In the genomic region with DNA sequence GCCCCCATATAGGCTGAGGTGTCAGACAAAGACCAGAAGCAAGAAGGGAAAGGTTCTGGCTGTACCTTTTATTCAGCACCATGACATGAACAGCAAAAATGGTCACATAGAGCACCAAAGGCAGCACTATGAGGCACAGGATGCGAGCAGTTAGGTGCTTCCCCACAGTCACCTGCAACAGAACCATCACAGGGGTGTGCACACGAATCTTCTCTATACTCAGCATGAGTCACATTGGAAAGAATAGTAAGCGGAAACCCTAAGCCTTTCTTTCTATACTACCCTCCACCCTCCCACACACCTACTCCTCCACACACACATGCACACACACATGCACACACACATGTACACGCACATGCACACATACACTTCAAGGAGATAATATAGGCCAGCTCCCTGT, we compare ENCODE assay signal across 27 mouse cellular contexts. TPM values are rescaled to one million over a fixed set of nuclear protein-coding genes. Genes with fewer than 3 reads are reported as not detected.
"Had no signal": no experiment of that assay in that cellular context is flagged by ENCODE, and none has a peak within 500 bp of the region (broad histone marks: within the 10 kb centered on the region; RNA-seq: fewer than 3 reads in every experiment).

No protein-coding gene starts in this region.

- H3K27me3 ChIP-seq: heart, embryonic 12.5 days; hindbrain, embryonic 12.5 days; intestine, embryonic 15.5 days; limb, embryonic 13.5 days; limb, embryonic 15.5 days; liver, embryonic 12.5 days had no signal

- H3K4me1 ChIP-seq: hindbrain, embryonic 10.5 days; hindbrain, embryonic 12.5 days; intestine, embryonic 15.5 days; limb, embryonic 13.5 days; limb, embryonic 15.5 days had no signal

- H3K27ac ChIP-seq: gastrocnemius, adult 2 months; heart, embryonic 10.5 days; hindbrain, embryonic 10.5 days; hindbrain, embryonic 12.5 days; hindbrain, embryonic 14.5 days; intestine, embryonic 15.5 days; limb, embryonic 13.5 days; limb, embryonic 15.5 days; liver, embryonic 12.5 days; liver, embryonic 14.5 days had no signal

- DNase-seq: gastrocnemius, adult 2 months; gastrocnemius, postnatal 10 days; gastrocnemius, postnatal 25 days; heart, adult 18-20 months; heart, postnatal 10 days; heart, postnatal 4 days; kidney, adult 18-20 months; kidney, adult 8-10 months; kidney, postnatal 10 days; kidney, postnatal 36 days; layer of hippocampus, adult 9-11 months; layer of hippocampus, postnatal 36 days; left cerebral cortex, postnatal 4 days had no signal

- H3K4me2 ChIP-seq: heart, embryonic 12.5 days; hindbrain, embryonic 12.5 days; hindbrain, embryonic 14.5 days; intestine, embryonic 15.5 days; limb, embryonic 13.5 days; limb, embryonic 15.5 days; liver, embryonic 12.5 days had no signal

- H3K36me3 ChIP-seq: intestine, embryonic 15.5 days had no signal

- H3K4me3 ChIP-seq: gastrocnemius, adult 2 months; heart, embryonic 10.5 days; heart, embryonic 12.5 days; hindbrain, embryonic 10.5 days; hindbrain, embryonic 12.5 days; intestine, embryonic 15.5 days; limb, embryonic 13.5 days; limb, embryonic 15.5 days; liver, embryonic 12.5 days had no signal

- H3K9ac ChIP-seq: heart, embryonic 12.5 days; hindbrain, embryonic 12.5 days; hindbrain, embryonic 14.5 days; intestine, embryonic 15.5 days; limb, embryonic 13.5 days; limb, embryonic 15.5 days; liver, embryonic 12.5 days; liver, embryonic 14.5 days had no signal

- H3K9me3 ChIP-seq: heart, embryonic 10.5 days; heart, embryonic 12.5 days; hindbrain, embryonic 10.5 days; hindbrain, embryonic 12.5 days; intestine, embryonic 15.5 days; limb, embryonic 13.5 days; limb, embryonic 15.5 days; liver, embryonic 12.5 days had no signal

RNA-seq across cellular contexts. Expression of gene Ngb, which starts 27.9 kb away (rescaled TPM):
- total RNA-seq: gastrocnemius, postnatal 4 days; granulocyte monocyte progenitor cell, adult 5-6 weeks; heart, adult 18-20 months; heart, postnatal 25 days; heart, postnatal 4 days had no signal
- polyA plus RNA-seq: heart, embryonic 12.5 days; heart, embryonic 16.5 days had no signal
